Mouse (Mus musculus) limb, embryonic 14.5 days (tissue): ENCODE results near the gene Ptpn14. TPM values are rescaled to one million over a fixed set of nuclear protein-coding genes. Genes with fewer than 3 reads are reported as not detected.

ENCODE experiments used
- ATAC-seq: fragments of 200-750 bp; cut with Nextera tagmentation; 2 replicates; pipeline ENCODE4 v1.8.0; 2017; ENCODE audit warnings: low read depth, moderate number of reproducible peaks, moderate TSS enrichment; ENCODE audit not compliant: low FRiP score
- DNase-seq: peaks from one replicate; pipeline ENCODE4 v3.0.0-alpha.2; 2015; ENCODE audit warnings: low spot score
- H3K27ac ChIP-seq: fragments of 300-500 bp; sonication (generic); replicated peaks from 2 replicates; pipeline ENCODE4 v1.5.1; 2014; ENCODE audit warnings: low read depth, mild to moderate bottlenecking, low read length, moderate library complexity, mixed read lengths
- H3K27me3 ChIP-seq: fragments of 300-500 bp; sonication (generic); 2 replicates; pipeline ENCODE4 v1.6.1; 2014; ENCODE audit warnings: low read length, mixed read lengths; ENCODE audit not compliant: control insufficient read depth, insufficient read depth
- H3K36me3 ChIP-seq: fragments of 300-500 bp; sonication (generic); 2 replicates; pipeline ENCODE4 v1.6.1; 2014; ENCODE audit warnings: mild to moderate bottlenecking, low read length, moderate library complexity, mixed read lengths; ENCODE audit not compliant: control insufficient read depth, insufficient read depth
- H3K4me1 ChIP-seq: fragments of 300-500 bp; sonication (generic); 2 replicates; pipeline ENCODE4 v1.6.1; 2014; ENCODE audit warnings: antibody characterized with exemption, low read length, mixed read lengths; ENCODE audit not compliant: control insufficient read depth, insufficient read depth
- H3K4me2 ChIP-seq: fragments of 300-500 bp; sonication (generic); replicated peaks from 2 replicates; pipeline ENCODE4 v1.6.1; 2014; ENCODE audit warnings: low read depth, mild to moderate bottlenecking, low read length, moderate library complexity; ENCODE audit not compliant: severe bottlenecking
- H3K4me3 ChIP-seq: fragments of 300-500 bp; sonication (generic); replicated peaks from 2 replicates; pipeline ENCODE4 v1.5.1; 2014; ENCODE audit warnings: low read length
- H3K9ac ChIP-seq: fragments of 300-500 bp; sonication (generic); 2 replicates; pipeline ENCODE4 v1.6.1; 2014; ENCODE audit warnings: mild to moderate bottlenecking, low read depth, low read length, moderate library complexity; ENCODE audit not compliant: severe bottlenecking
- H3K9me3 ChIP-seq: fragments of 300-500 bp; sonication (generic); 2 replicates; pipeline ENCODE4 v1.6.1; 2016; ENCODE audit warnings: low read length; ENCODE audit not compliant: control insufficient read depth
- POLR2A ChIP-seq: fragments of 200-500 bp; IDR thresholded peaks from 2 replicates; pipeline ENCODE4 v1.8.0; 2012; ENCODE audit warnings: inconsistent platforms, mild to moderate bottlenecking, moderate library complexity, borderline replicate concordance; ENCODE audit not compliant: insufficient read depth, insufficient read length; ENCODE audit errors: extremely low read depth
- WGBS: fragments of 180-500 bp; shearing (Covaris S2); extraction: QIAGEN DNeasy Blood & Tissue Kit; methylation state at CpG from one replicate; pipeline ENCODE4 v1.1.7; 2014; 5-methylcytosine and 5-hydroxymethylcytosine counted together
- polyA plus RNA-seq, 2 experiments: library from polyadenylated mRNA; depleted of rRNA in 1 of 2; stranded (reverse) in 1 of 2; unstranded in 1 of 2; fragments of >200 nt; fragmentation: Nextera tagmentation in 1 of 2; extraction: Ambion mirVana in 1 of 2; gene quantifications; 2 replicates each; pipeline versions ENCODE4 v1.2.1 to v1.2.3; 2012 to 2014

The Ptpn14 gene
- polyA plus RNA-seq, 2 experiments, result 16.1 to 21.8 TPM

GRCm38 (mm10) chr1:189806533-189807297 lies 78.6 kb downstream of the Ptpn14 start:
- peaks cover 15% of the 10 kb centered on the region; the same call in 1 of the 2 replicates for H3K36me3 ChIP-seq
- H3K9me3 ChIP-seq, result no peaks in the 10 kb centered on the region
- DNase-seq (no peak), ATAC-seq (no peak)
- 79% methylated on average over 13 of the region's 13 CpGs for WGBS
- no peak overlapping the region for H3K27ac ChIP-seq
- no peaks in the 10 kb centered on the region for H3K27me3 ChIP-seq
- no peak overlapping the region for H3K4me3 ChIP-seq
- H3K4me2 ChIP-seq, result no peak overlapping the region
- TF ChIP-seq POLR2A, result no peak
- no peak overlapping the region for H3K9ac ChIP-seq
- no peaks in the 10 kb centered on the region for H3K4me1 ChIP-seq

- Histone ChIP-seq H3K4me3 (no peak overlapping the region), H3K9ac (no peak overlapping the region), H3K27me3 (no peaks in the 10 kb centered on the region), H3K4me1 (no peaks in the 10 kb centered on the region), H3K27ac (no peak overlapping the region), H3K4me2 (no peak overlapping the region), H3K9me3 (no peaks in the 10 kb centered on the region), H3K36me3 (0 out of 2 replicates have a peak, but pooled peaks cover 6% of the 10 kb centered on the region)
- no peak for TF ChIP-seq POLR2A
- 96% methylated on average over 6 of the region's 6 CpGs for WGBS
- ATAC-seq (no peak), DNase-seq (no peak)
These were observed 79.9 kb downstream of the Ptpn14 start for GRCm38 (mm10) chr1:189808015-189808414.

GRCm38 (mm10) chr1:189808453-189808852 lies 80.4 kb downstream of the Ptpn14 start:
- no peak overlapping the region for H3K27ac ChIP-seq
- no peak overlapping the region for H3K4me3 ChIP-seq
- H3K4me2 ChIP-seq, result no peak overlapping the region
- H3K9ac ChIP-seq, result no peak overlapping the region
- no peaks in the 10 kb centered on the region for H3K9me3 ChIP-seq
- no peak for TF ChIP-seq POLR2A
- no peak for DNase-seq
- H3K27me3 ChIP-seq, result no peaks in the 10 kb centered on the region
- 0 out of 2 replicates have a peak, but pooled peaks cover 6% of the 10 kb centered on the region for H3K36me3 ChIP-seq
- no peak for ATAC-seq
- 91% methylated on average over 2 of the region's 2 CpGs for WGBS
- H3K4me1 ChIP-seq, result no peaks in the 10 kb centered on the region

- Histone ChIP-seq H3K27ac (no peak overlapping the region), H3K27me3 (no peaks in the 10 kb centered on the region), H3K4me2 (no peak overlapping the region), H3K36me3 (peaks cover 8% of the 10 kb centered on the region; the same call in 1 of the 2 replicates), H3K4me1 (peaks cover 2% of the 10 kb centered on the region; the same call in 1 of the 2 replicates), H3K9me3 (no peaks in the 10 kb centered on the region), H3K9ac (no peak overlapping the region), H3K4me3 (no peak overlapping the region)
- WGBS, result 56% methylated on average over 2 of the region's 2 CpGs
- no peak for TF ChIP-seq POLR2A
- no peak for DNase-seq
- no peak for ATAC-seq
These were observed 83.7 kb downstream of the Ptpn14 start for GRCm38 (mm10) chr1:189811778-189812177.

DNA sequence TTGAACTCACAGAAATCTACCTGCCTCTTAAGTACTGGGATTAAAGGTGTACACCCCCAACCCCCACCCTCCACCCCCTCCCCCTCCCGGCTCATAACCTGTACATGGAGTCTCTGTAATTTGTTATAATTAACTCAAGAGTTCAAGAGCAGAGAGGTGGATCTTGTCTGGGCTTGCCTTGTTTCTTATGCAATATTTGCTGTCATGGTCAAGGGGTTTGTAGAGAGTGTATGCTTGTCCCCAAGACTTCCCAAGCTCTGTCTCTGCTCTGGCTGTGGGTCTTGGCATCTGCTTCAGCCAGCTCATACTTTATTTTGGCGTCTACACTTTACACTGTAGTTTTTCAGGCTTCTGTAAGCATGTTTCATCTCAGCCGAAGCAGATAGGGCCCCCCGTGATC lies 86.3 kb downstream of the Ptpn14 start:
- Histone ChIP-seq H3K4me1 (peaks cover 16% of the 10 kb centered on the region), H3K4me3 (no peak overlapping the region), H3K4me2 (no peak overlapping the region), H3K36me3 (peaks cover 4% of the 10 kb centered on the region; the same call in 1 of the 2 replicates), H3K9ac (no peak overlapping the region), H3K27ac (no peak overlapping the region), H3K9me3 (no peaks in the 10 kb centered on the region), H3K27me3 (no peaks in the 10 kb centered on the region)
- 83% methylated on average over 4 of the region's 4 CpGs for WGBS
- DNase-seq, result no peak
- no peak for TF ChIP-seq POLR2A
- ATAC-seq, result no peak
